Mouse (Mus musculus) lung, embryonic 16.5 days (tissue): ENCODE results near the gene Elf2. TPM values are rescaled to one million over a fixed set of nuclear protein-coding genes. Genes with fewer than 3 reads are reported as not detected.

ENCODE experiments used
- microRNA-seq: library from miRNA; unstranded; fragments of <30 nt; microRNA quantifications from one replicate; pipeline ENCODE4, GENCODE M21; 2016
- polyA plus RNA-seq: library from polyadenylated mRNA; unstranded; fragments of >200 nt; fragmentation: Nextera tagmentation; extraction: Ambion mirVana; gene quantifications from 2 replicates; pipeline ENCODE4 v1.2.1, GENCODE M21; 2015

The Elf2 gene
- polyA plus RNA-seq, 1 experiment from 2014 or later = 68.4 TPM

Small RNAs within 50 kb of the gene (microRNA-seq; reads per million reads assigned to microRNA genes)
- gene Gm24282 = not detected

Other genes with a start within 250 kb of the Elf2 start
- gene Noct, start 116.2 kb downstream of the Elf2 start, polyA plus RNA-seq = 5.3 and 5.6 TPM in 2 replicates
- 1.2 and 1.9 TPM in 2 replicates for gene Mgarp, start 56.1 kb upstream of the Elf2 start, polyA plus RNA-seq
- 677 and 741 TPM in 2 replicates for gene Ndufc1, start 68.3 kb upstream of the Elf2 start, polyA plus RNA-seq
- 30.0 and 32.2 TPM in 2 replicates for gene Naa15, start 74.5 kb upstream of the Elf2 start, polyA plus RNA-seq
- 24.7 and 26.6 TPM in 2 replicates for gene Rab33b, start 143.3 kb upstream of the Elf2 start, polyA plus RNA-seq
- gene Setd7, start 220.2 kb upstream of the Elf2 start, polyA plus RNA-seq = 2.5 and 3.5 TPM in 2 replicates